Mouse (Mus musculus): ENCODE measurements around the gene Car3. TPM values are rescaled to one million over a fixed set of nuclear protein-coding genes. Genes with fewer than 3 reads are reported as not detected.

The Car3 gene
- polyA plus RNA-seq, 1 experiment from 2014 or later = 3.3 TPM

DNA sequence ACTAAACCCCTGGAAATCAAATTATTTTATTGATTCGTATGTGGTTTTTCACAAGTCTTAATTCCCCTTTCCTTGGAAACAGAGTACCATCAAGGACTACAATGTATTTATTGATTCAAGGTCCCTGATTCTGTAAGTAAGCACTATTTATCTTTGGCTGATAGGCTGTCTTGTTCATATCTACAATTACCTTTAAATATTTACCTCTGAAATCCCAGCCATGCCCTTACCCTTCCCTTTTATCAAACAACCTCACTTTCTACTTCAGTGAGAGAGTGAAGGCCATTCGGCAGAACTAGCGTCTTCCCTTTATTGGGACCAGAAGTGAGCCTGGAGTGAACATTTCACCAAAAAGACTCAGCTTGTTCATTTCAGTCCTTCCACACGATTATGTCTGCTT, 50.5 kb downstream of the Car3 start:
- Histone ChIP-seq H3K9me3 (ENCODE audit: control insufficient read depth, low read length) (no peaks in the 10 kb centered on the region), H3K4me3 (ENCODE audit: low read length) (no peak overlapping the region), H3K9ac (ENCODE audit: low read depth, low read length) (no peak overlapping the region), H3K27ac (ENCODE audit: low read depth, low read length) (no peak overlapping the region), H3K4me2 (ENCODE audit: low read length) (no peak overlapping the region), H3K27me3 (replicated peaks; ENCODE audit: control insufficient read depth, insufficient read depth, low read length) (no peaks in the 10 kb centered on the region), H3K4me1 (ENCODE audit: control insufficient read depth, insufficient read depth, low read depth, low read length) (no peaks in the 10 kb centered on the region), H3K36me3 (ENCODE audit: control insufficient read depth, insufficient read depth, low read length) (no peaks in the 10 kb centered on the region)
- WGBS = 92% methylated on average over 4 of the region's 4 CpGs
- ATAC-seq = no peak

DNA sequence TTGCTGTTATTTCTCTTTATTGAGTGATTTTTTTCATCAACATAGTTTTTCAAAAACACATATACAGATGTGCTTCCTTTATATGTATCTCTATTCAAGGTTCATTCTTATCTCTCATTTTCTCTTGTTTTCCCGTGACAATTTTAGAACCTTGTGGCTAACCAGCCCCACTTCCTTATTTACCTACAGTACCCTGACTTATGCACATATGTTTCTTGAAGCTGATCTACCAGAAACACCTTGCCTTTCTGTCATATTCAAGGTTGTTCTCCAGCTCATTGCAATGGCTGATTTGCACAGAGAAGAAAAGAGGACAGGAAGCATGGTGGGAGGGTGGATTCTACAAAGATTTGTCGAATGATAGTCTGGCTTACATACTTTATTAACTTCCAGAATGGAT, 52.0 kb downstream of the Car3 start:
- H3K4me3 ChIP-seq (ENCODE audit: low read length) = no peak overlapping the region
- H3K27me3 ChIP-seq (replicated peaks; ENCODE audit: control insufficient read depth, insufficient read depth, low read length) = no peaks in the 10 kb centered on the region
- 91% methylated on average over 2 of the region's 2 CpGs for WGBS
- no peak overlapping the region for H3K4me2 ChIP-seq (ENCODE audit: low read length)
- no peaks in the 10 kb centered on the region for H3K9me3 ChIP-seq (ENCODE audit: control insufficient read depth, low read length)
- no peaks in the 10 kb centered on the region for H3K4me1 ChIP-seq (ENCODE audit: control insufficient read depth, insufficient read depth, low read depth, low read length)
- H3K9ac ChIP-seq (ENCODE audit: low read depth, low read length) = no peak overlapping the region
- no peak overlapping the region for H3K27ac ChIP-seq (ENCODE audit: low read depth, low read length)
- ATAC-seq = no peak
- no peaks in the 10 kb centered on the region for H3K36me3 ChIP-seq (ENCODE audit: control insufficient read depth, insufficient read depth, low read length)

- H3K4me1 ChIP-seq (ENCODE audit: control insufficient read depth, insufficient read depth, low read depth, low read length) = no peaks in the 10 kb centered on the region
- no peak overlapping the region for H3K27ac ChIP-seq (ENCODE audit: low read depth, low read length)
- no peak overlapping the region for H3K4me3 ChIP-seq (ENCODE audit: low read length)
- H3K4me2 ChIP-seq (ENCODE audit: low read length) = no peak overlapping the region
- H3K9ac ChIP-seq (ENCODE audit: low read depth, low read length) = no peak overlapping the region
- no peaks in the 10 kb centered on the region for H3K9me3 ChIP-seq (ENCODE audit: control insufficient read depth, low read length)
- 41% methylated on average over 2 of the region's 2 CpGs for WGBS
- H3K27me3 ChIP-seq (replicated peaks; ENCODE audit: control insufficient read depth, insufficient read depth, low read length) = no peaks in the 10 kb centered on the region
- no peaks in the 10 kb centered on the region for H3K36me3 ChIP-seq (ENCODE audit: control insufficient read depth, insufficient read depth, low read length)
- no peak for ATAC-seq
Observed at GRCm38 (mm10) chr3:14917261-14917660, 53.9 kb downstream of the Car3 start.

Other genes with a start within 250 kb of the Car3 start
- 1.7 TPM in 2 replicates for gene Car13, start 221.8 kb upstream of the Car3 start, polyA plus RNA-seq (2015; fragmentation: Nextera tagmentation; extraction: Ambion mirVana)
- 0.17 TPM in 1 of 2 replicates, not detected in the other for gene Car1, start 55.1 kb upstream of the Car3 start, polyA plus RNA-seq (2015; fragmentation: Nextera tagmentation; extraction: Ambion mirVana)
- 52.2 and 65.5 TPM in 2 replicates for gene Car2, start 22.8 kb downstream of the Car3 start, polyA plus RNA-seq (2015; fragmentation: Nextera tagmentation; extraction: Ambion mirVana)